Mouse (Mus musculus) erythroblast, embryonic 14.5 days (primary cell): Measurements from ENCODE around the gene Ssmem1. TPM values are rescaled to one million over a fixed set of nuclear protein-coding genes. Genes with fewer than 3 reads are reported as not detected.

Source experiments
- H3K27me3 ChIP-seq: 2 replicates; pipeline ENCODE4 v1.6.1; 2012; ENCODE audit warnings: inconsistent platforms; ENCODE audit not compliant: control insufficient read depth
- H3K36me3 ChIP-seq: 2 replicates; pipeline ENCODE4 v1.6.1; 2012; ENCODE audit warnings: mild to moderate bottlenecking, inconsistent platforms; ENCODE audit not compliant: control insufficient read depth
- H3K4me1 ChIP-seq: 2 replicates; pipeline ENCODE4 v1.6.1; 2012; ENCODE audit warnings: inconsistent platforms; ENCODE audit not compliant: control insufficient read depth
- H3K4me3 ChIP-seq: replicated peaks from 2 replicates; pipeline ENCODE3; 2012; ENCODE audit warnings: moderate library complexity, mild to moderate bottlenecking, inconsistent platforms
- H3K9me3 ChIP-seq: 2 replicates; pipeline ENCODE4 v1.6.1; 2012; ENCODE audit warnings: low read length, inconsistent platforms, mixed read lengths; ENCODE audit not compliant: control insufficient read depth
- GATA1 ChIP-seq: IDR thresholded peaks from 2 replicates; pipeline ENCODE4 v1.6.1; 2012; ENCODE audit warnings: low read length, inconsistent platforms, mixed read lengths
- TAL1 ChIP-seq: IDR thresholded peaks from 3 replicates; pipeline ENCODE4 v1.6.1; 2012; ENCODE audit warnings: low read length, inconsistent platforms, mixed read lengths
- polyA plus RNA-seq: library from polyadenylated mRNA; stranded (reverse); fragments of >175 nt; gene quantifications from 2 replicates; pipeline ENCODE4 v1.2.3, GENCODE M21; 2012

Ssmem1 gene
- not detected in 2 replicates for polyA plus RNA-seq

DNA sequence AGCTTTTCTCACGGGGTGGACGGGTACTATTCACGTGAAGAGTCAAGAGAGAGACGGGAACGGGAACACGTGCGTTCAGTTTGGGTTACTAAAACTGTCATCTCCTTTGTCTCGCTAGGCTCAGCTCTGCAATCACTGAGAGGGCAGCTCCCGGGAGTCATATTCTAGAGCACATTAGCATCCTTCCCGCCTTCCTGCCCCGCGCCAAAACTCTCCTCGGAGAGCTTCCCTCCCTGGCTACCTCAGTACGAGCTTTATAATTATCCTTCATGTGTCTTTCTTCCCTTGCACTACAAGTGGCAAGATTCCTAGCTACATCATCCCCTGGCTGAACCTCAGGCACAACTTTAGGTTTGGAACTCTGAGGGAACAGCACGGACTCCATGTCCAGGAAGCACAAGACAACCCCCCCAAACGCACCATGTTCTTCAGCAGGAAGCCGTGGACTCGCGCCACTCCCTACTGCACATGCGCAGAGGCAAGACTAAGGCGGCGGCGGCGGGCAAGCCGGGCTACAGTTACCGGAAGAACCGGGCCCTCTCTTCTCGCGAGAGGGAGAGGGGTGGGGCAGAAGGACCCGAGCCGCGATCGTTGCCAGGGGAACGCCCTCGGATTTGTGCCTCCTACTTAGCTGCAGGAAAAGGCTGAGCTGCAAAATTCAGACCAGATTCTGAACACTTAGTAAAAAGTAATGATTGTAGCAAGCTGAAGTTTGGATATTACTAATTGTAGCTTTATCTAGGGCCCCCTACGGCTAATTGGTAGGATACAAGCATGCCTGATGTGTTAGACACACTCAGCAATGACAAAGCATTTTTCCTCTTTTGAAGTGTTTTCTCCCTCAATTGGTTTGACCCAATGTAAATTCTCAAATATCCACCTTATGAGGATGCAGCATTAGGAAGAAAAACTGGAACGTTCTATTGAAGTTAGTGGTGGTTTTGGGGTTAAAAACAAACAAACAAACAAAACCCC is at the start of gene Ssmem1, which contains the start of gene Tmem209:
Gene Ssmem1 (plus strand): TSS at position 585 of the 975 bp plus-strand sequence.
Gene Tmem209 (minus strand): TSS at position 519 of the 975 bp plus-strand sequence.
- TF ChIP-seq TAL1 = no peak
- no peak for TF ChIP-seq GATA1

DNA sequence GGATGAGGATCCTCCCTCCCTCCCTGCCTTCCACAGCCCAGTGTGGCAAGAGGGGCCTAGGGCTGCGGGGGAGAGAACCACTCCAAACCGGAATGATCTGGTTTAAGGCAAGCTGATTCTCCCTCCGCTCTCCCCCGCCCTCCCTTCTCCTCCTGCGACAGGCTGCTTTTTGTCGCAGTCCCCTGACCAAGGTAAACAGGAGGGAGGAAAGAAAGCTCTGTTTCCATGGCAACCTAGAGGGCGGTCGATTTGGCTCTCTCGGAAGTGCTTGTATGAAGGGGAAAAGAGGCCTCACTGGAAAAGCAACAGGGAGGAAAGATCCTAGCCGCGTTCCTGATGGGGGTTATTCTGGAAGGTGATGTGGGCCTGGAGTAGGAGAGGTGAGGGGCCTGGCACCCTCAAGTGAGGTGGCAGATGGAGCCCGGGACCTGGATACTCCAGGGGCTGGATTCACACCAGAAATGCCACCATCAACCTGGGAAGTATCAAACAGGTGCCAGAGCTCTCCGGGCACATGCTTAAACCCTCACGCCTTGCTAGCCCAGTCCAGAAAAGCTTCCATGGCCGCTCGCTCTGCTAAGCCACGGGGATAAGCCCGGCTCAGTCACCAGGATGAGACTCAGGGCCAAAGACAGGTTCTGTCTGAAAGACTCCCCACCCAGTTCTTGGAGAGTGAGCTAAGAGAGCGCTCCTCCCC is 48.8 kb upstream of the Ssmem1 start:
- H3K9me3 ChIP-seq = no peaks in the 10 kb centered on the region
- peaks cover 54% of the 10 kb centered on the region for H3K27me3 ChIP-seq
- TF ChIP-seq GATA1 = no peak
- TF ChIP-seq TAL1 = no peak
- no peaks in the 10 kb centered on the region for H3K36me3 ChIP-seq
- H3K4me3 ChIP-seq = no peak overlapping the region
- peaks cover 44% of the 10 kb centered on the region for H3K4me1 ChIP-seq

More for the DNA sequence above, at the start of gene Ssmem1, which contains the start of gene Tmem209:
- peaks cover 38% of the 10 kb centered on the region for H3K4me1 ChIP-seq
- H3K36me3 ChIP-seq = peaks cover 35% of the 10 kb centered on the region
- peak within 1 kb of the TSS; percentile 80 for H3K4me3 ChIP-seq
- H3K27me3 ChIP-seq = no peaks in the 10 kb centered on the region
- no peaks in the 10 kb centered on the region for H3K9me3 ChIP-seq

DNA sequence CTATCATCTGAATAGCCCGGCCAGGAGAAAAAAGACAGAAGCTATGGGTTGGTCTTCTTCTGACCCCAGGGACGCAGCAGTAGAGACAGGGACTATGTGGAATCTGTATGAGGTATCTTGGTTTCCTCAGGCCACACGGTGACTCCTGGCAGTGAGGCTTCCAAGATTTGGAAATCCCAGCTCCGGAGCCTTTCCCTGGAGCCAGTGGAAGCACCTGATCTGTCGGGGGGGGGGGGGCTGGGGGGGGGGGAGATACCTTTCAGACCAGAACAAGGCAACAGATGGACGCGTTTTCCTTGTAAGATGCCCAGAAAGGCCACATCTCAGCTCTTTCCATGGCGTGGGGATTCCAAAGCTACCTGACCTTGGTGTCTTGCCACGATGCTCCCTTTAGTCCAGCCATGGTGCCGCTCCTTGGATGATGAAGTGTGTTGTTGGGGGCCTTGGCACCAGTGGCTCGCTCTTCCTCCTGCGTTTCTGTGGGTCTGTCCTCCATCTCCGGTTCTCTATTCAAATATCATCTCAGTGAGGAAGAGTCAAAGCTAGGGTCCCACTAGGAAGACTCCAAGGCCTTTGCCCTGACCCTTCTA is 47.8 kb upstream of the Ssmem1 start:
- Histone ChIP-seq H3K27me3 (peaks cover 54% of the 10 kb centered on the region), H3K4me1 (peaks cover 43% of the 10 kb centered on the region)

DNA sequence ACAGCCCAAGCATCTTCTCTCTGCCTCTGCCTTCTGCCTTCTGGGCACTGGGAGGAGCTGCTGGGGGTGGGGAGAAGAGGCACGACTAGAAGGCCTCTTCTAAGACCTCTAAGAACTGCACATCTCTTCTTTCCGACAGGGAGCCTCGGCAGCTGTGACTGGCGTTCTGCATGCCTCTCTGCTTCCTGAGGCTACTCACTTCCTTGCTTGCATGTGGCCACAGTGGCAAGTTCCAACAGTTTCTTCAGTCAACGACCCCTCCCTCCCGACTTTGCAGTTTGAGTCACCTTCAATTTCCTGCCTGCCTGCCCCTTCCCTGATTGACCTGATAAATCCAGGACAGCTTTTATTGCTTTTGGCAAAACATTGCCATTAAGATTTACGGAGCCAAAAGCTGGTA is 46.8 kb upstream of the Ssmem1 start:
- Histone ChIP-seq H3K9me3 (no peaks in the 10 kb centered on the region), H3K4me1 (peaks cover 41% of the 10 kb centered on the region), H3K36me3 (no peaks in the 10 kb centered on the region), H3K27me3 (peaks cover 54% of the 10 kb centered on the region), H3K4me3 (no peak overlapping the region)
- TF ChIP-seq TAL1 (no peak), GATA1 (no peak)

More for the DNA sequence above, 47.8 kb upstream of the Ssmem1 start:
- no peak overlapping the region for H3K4me3 ChIP-seq
- TF ChIP-seq GATA1 (no peak), TAL1 (no peak)
- no peaks in the 10 kb centered on the region for H3K9me3 ChIP-seq
- H3K36me3 ChIP-seq = no peaks in the 10 kb centered on the region

DNA sequence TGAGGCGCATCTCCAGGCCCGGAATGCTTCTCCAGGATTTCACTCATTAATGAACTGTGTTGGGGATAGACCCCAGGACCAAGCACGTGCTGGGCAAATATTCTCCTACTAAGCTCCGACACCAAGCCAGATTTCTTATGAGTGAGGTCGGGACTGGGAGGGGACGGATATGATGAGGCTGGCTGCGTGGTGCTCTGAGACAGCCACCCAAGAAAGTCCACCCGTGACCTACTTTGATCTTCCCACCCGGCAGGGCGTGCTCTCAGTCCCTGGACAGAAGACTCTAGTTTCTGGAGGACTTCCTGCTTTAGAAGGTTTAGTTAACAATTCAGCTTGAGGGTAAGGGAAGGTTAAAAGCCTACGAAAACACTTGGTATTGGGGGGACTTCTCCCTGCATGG is 44.1 kb upstream of the Ssmem1 start:
- H3K4me1 ChIP-seq = peaks cover 25% of the 10 kb centered on the region
- no peaks in the 10 kb centered on the region for H3K9me3 ChIP-seq
- peaks cover 45% of the 10 kb centered on the region for H3K27me3 ChIP-seq
- H3K4me3 ChIP-seq = no peak overlapping the region
- TF ChIP-seq GATA1 (no peak), TAL1 (no peak)
- H3K36me3 ChIP-seq = no peaks in the 10 kb centered on the region

DNA sequence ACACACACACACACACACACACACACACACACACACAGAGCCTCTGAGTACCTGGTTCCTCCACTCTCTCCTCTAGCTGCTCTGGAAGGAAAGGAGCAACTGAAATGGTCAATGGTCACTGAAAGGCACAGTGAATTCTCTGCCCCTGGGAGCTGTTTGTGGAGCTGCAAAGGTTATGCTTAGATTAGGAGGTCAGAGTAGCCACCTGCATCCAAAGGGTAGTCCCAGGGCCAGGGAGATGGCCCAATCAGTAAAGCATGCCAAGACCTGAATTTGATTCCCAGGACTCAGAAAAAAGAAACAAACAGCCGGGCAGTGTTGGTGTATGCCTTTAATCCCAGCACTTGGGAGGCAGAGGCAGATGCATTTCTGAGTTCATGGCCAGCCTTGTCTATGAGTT is 41.6 kb upstream of the Ssmem1 start:
- TF ChIP-seq TAL1 (no peak), GATA1 (no peak)
- Histone ChIP-seq H3K27me3 (peaks cover 22% of the 10 kb centered on the region), H3K4me1 (peaks cover 5% of the 10 kb centered on the region), H3K4me3 (no peak overlapping the region), H3K36me3 (no peaks in the 10 kb centered on the region), H3K9me3 (no peaks in the 10 kb centered on the region)

DNA sequence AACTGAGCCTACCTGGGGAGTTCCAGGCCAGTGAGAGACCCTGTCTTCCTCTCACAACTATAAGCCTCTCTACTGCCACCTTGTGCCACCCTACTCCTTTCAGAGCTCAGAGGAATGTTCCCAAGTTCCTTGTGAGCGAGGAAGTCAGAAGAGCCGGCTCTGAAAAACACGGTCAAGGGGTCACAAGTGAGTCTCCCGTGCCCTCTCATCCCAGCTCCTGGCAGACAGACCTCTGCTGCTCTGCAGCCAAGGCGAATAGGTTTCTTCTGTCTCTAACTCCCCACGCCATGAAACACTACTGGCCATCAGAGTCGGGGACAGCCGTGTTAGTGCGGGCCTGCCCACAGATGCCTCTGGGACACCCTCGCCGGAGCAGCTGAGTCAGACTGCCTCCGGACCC is 41.0 kb upstream of the Ssmem1 start:
- no peak overlapping the region for H3K4me3 ChIP-seq
- H3K4me1 ChIP-seq = peaks cover 2% of the 10 kb centered on the region
- H3K9me3 ChIP-seq = no peaks in the 10 kb centered on the region
- H3K27me3 ChIP-seq = peaks cover 17% of the 10 kb centered on the region
- no peaks in the 10 kb centered on the region for H3K36me3 ChIP-seq
- TF ChIP-seq GATA1 = no peak
- no peak for TF ChIP-seq TAL1

DNA sequence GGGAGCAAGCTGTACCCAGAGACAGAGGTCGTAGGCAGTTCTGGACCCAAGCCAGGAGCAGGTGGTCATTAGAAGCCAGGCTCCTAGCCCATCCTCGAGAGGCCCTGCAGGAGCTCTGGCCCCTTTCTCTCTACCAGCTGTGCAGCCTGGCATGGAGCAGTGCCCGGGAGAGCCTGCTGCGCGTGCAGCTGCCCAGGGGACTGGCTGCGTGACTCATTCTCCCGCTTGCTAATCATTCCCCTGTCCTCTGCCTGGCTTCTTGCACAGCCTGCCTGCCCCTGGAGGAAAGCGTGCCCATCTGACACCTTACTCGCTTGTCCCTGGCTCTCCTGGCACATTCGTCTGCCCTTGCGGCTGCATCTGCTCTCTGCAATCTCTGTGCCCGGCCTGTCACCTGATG is 40.3 kb upstream of the Ssmem1 start:
- Histone ChIP-seq H3K36me3 (no peaks in the 10 kb centered on the region), H3K27me3 (peaks cover 11% of the 10 kb centered on the region), H3K9me3 (no peaks in the 10 kb centered on the region), H3K4me3 (no peak overlapping the region), H3K4me1 (peaks cover 2% of the 10 kb centered on the region)
- no peak for TF ChIP-seq TAL1
- TF ChIP-seq GATA1 = no peak
